Mouse (Mus musculus) hindlimb bud, embryonic 11.5 days (tissue): ENCODE results near the gene Zfp36l2.

Source experiments
- DNase-seq: peaks from one replicate; pipeline ENCODE4 v3.0.0-alpha.2; 2012; ENCODE audit warnings: low read depth, low spot score; ENCODE audit errors: extremely low spot score

Gene Zfp36l2

DNA sequence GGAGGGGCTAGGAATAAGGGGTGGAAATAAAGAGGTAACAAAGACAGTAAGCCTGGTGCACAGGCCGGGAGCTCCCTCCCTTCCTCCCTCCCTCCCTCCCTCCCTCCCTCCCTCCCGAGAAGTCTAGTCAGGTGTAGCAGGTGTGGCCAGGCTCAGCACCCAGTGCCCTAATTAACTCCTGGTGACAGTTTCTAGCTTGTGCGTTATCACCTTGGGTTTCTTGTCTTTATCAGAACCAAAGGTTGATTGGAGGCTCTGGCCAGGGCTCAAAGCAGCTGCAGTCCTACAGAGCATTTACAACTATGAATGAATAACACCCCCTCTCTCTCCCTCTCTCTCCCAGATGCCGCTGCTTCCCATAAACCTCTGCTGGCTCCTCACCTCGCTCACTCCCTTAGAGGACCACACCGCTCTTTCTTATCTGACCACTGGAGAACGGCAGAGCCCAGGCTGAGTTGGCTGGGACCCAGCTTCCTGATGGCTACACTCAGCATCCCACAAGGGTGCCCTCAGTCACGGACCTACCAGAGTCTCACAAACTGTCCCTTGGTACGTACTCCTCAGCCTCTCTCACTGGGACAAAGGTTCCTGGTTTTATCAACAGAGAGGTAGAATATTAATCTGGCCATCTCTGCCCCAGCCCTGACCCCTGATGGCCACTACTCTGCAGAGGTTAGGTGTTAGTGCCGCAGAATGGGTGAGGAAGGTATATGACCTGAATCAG lies 50.9 kb downstream of the Zfp36l2 start:
- no peak for DNase-seq

DNA sequence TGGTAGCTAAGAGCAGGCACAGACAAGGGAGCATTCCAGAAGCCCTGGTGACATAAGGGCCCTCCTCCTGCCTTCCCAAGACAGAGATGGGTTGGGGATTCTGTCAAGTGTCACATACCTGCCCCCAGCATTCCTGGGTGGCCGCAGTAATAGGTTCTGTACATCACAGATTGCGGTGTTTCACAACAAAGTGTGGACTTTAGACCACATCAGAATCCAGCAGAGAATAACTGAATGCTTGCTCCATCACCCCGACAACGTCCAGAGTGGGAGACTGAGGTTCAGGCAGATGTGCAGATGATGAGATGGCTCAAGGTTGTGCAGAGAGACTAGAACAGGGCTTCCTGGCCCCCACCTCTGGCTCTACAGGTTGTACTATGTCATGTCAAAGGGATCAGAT lies 51.5 kb downstream of the Zfp36l2 start:
- no peak for DNase-seq

DNA sequence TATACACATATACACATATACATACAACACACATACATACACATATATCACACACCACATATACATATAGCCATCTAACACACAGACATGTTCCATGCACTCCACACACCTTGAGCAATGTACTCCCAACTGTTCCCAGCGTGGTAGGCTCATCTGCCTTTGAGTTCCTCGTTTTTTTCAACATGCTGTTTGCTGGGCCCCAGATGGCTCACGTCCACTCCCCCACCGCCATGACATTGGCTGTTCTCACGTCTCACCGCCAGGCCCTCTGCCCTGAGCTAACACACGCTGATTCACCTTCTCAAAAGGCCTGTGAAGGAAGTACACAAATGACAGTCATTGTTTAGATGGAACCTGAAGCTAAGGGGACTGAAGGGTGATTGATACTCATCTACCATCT lies 52.5 kb downstream of the Zfp36l2 start:
- no peak for DNase-seq
